Mouse (Mus musculus) left cerebral cortex, adult 2 months (tissue): ENCODE results near the gene Elob. TPM values are rescaled to one million over a fixed set of nuclear protein-coding genes. Genes with fewer than 3 reads are reported as not detected.

Experiments
- DNase-seq, 2 experiments: peaks; one replicate each; pipeline ENCODE4 v3.0.0; 2021 to 2022; ENCODE audit warnings: low spot score in 2 of 2, mixed read lengths in 1 of 2; ENCODE audit errors: extremely low spot score in 1 of 2
- H3K27ac ChIP-seq: fragments of 200-600 bp; 2 replicates; pipeline ENCODE4 v1.8.1; 2022
- H3K4me3 ChIP-seq: fragments of 200-600 bp; 2 replicates; pipeline ENCODE4 v1.8.1; 2022
- CTCF ChIP-seq: fragments of 200-600 bp; IDR thresholded peaks from 2 replicates; pipeline ENCODE4 v1.8.1; 2022; ENCODE audit warnings: antibody characterized with exemption, mild to moderate bottlenecking, moderate library complexity
- intact Hi-C: fragments of 180-260 bp; cut with DNase I; formaldehyde crosslinking; loops from one replicate; pipeline ENCODE4 v1.15.1; 2025
- total RNA-seq, 2 experiments: library from RNA; stranded (reverse); gene quantifications; 2 replicates each; pipeline ENCODE4 v1.2.3; 2021

Elob gene
- total RNA-seq, 2 experiments from 2014 or later: 337 to 365 TPM

- H3K27ac ChIP-seq: no peak overlapping the region
- no peak for TF ChIP-seq CTCF
- intact Hi-C loops: no loop called here
- DNase-seq: no peak
- no peak overlapping the region for H3K4me3 ChIP-seq
Measured at GRCm38 (mm10) chr17:23822094-23822493, 6.8 kb downstream of the Elob start.

- Histone ChIP-seq H3K27ac (no peak overlapping the region), H3K4me3 (no peak overlapping the region)
- intact Hi-C loops: no loop called here
- TF ChIP-seq CTCF: no peak
- no peak for DNase-seq
Measured at GRCm38 (mm10) chr17:23820731-23821130, 8.2 kb downstream of the Elob start.

- TF ChIP-seq CTCF: no peak
- no peak overlapping the region for H3K4me3 ChIP-seq
- intact Hi-C loops: no loop called here
- H3K27ac ChIP-seq: no peak overlapping the region
- no peak for DNase-seq
Measured at GRCm38 (mm10) chr17:23819235-23819634, 9.7 kb downstream of the Elob start.

GRCm38 (mm10) chr17:23818579-23818978, 10.4 kb downstream of the Elob start:
- H3K27ac ChIP-seq: no peak overlapping the region
- intact Hi-C loops: no loop called here
- no peak for DNase-seq
- no peak for TF ChIP-seq CTCF
- no peak overlapping the region for H3K4me3 ChIP-seq

- no peak overlapping the region for H3K4me3 ChIP-seq
- H3K27ac ChIP-seq: no peak overlapping the region
- no peak for DNase-seq
- no peak for TF ChIP-seq CTCF
- intact Hi-C loops: no loop called here
Measured at GRCm38 (mm10) chr17:23815641-23816040, 13.3 kb downstream of the Elob start.

- intact Hi-C loops: no loop called here
- DNase-seq: no peak
- Histone ChIP-seq H3K4me3 (no peak overlapping the region), H3K27ac (no peak overlapping the region)
- TF ChIP-seq CTCF: no peak
Measured at GRCm38 (mm10) chr17:23807918-23808317, 21.0 kb downstream of the Elob start.

GRCm38 (mm10) chr17:23806867-23807266, 22.1 kb downstream of the Elob start:
- TF ChIP-seq CTCF: peak; percentile 16
- peak in 1 of 2 experiments; percentile 38 for DNase-seq
- Histone ChIP-seq H3K27ac (no peak overlapping the region), H3K4me3 (peak overlapping the region; percentile 36)
- intact Hi-C loops: no loop called here

- intact Hi-C loops: loop anchor here (5.0 kb wide), 1 partner anchor 62 kb away; the partner anchor contains the start of gene Paqr4
- H3K27ac ChIP-seq: no peak overlapping the region
- peak overlapping the region; percentile 94 for H3K4me3 ChIP-seq
- no peak for TF ChIP-seq CTCF
- DNase-seq: no peak
Measured at GRCm38 (mm10) chr17:23804426-23805085, 24.4 kb downstream of the Elob start.

GRCm38 (mm10) chr17:23803366-23804041, 25.4 kb downstream of the Elob start:
- peak overlapping the region; percentile 97 for H3K27ac ChIP-seq
- no peak for TF ChIP-seq CTCF
- DNase-seq: peak; percentile 71 to 80
- peak overlapping the region; percentile 94 for H3K4me3 ChIP-seq
- intact Hi-C loops: loop anchor here (1.0 to 5.0 kb wide), 3 partner anchors 25 to 61 kb away; partner anchors contain the start of genes Flywch1 and Paqr4

GRCm38 (mm10) chr17:23802746-23803365, 26.1 kb downstream of the Elob start:
- H3K27ac ChIP-seq: peak overlapping the region; percentile 97
- peak overlapping the region; percentile 94 for H3K4me3 ChIP-seq
- intact Hi-C loops: loop anchor here (1.0 to 5.0 kb wide), 4 partner anchors 13 to 61 kb away; partner anchors contain the start of genes Flywch1, Paqr4 and Srrm2
- no peak; the same call in 1 of the 2 replicates for TF ChIP-seq CTCF
- peak; percentile 95 to 99 for DNase-seq

- TF ChIP-seq CTCF: no peak
- H3K27ac ChIP-seq: no peak overlapping the region
- DNase-seq: no peak
- intact Hi-C loops: loop anchor here (1.0 to 5.0 kb wide), 2 partner anchors 11 to 59 kb away; partner anchors contain the start of genes Paqr4 and Srrm2
- no peak overlapping the region for H3K4me3 ChIP-seq
Measured at GRCm38 (mm10) chr17:23801627-23802026, 27.3 kb downstream of the Elob start.

- Histone ChIP-seq H3K27ac (no peak overlapping the region), H3K4me3 (no peak overlapping the region)
- TF ChIP-seq CTCF: no peak
- intact Hi-C loops: no loop called here
- no peak for DNase-seq
Measured at GRCm38 (mm10) chr17:23797316-23797715, 31.6 kb downstream of the Elob start.
